Mouse (Mus musculus): Measurements from ENCODE around the gene Rasef.
"Not testable (repeated sequence)": the region's sequence is repeated elsewhere in the genome, so short reads cannot be mapped to it uniquely, and the experiment has no call there.

The Rasef gene

GRCm38 (mm10) chr4:73790260-73791185 is at the start of gene Rasef:
TSS of gene Rasef (minus strand) at chr4:73790994.
- peak; percentile 24 to 31 for DNase-seq

GRCm38 (mm10) chr4:73826587-73826986 is 35.8 kb upstream of the Rasef start:
- DNase-seq = no peak

GRCm38 (mm10) chr4:73791186-73791540 is 369 bp upstream of the Rasef start:
- DNase-seq = no peak

DNA sequence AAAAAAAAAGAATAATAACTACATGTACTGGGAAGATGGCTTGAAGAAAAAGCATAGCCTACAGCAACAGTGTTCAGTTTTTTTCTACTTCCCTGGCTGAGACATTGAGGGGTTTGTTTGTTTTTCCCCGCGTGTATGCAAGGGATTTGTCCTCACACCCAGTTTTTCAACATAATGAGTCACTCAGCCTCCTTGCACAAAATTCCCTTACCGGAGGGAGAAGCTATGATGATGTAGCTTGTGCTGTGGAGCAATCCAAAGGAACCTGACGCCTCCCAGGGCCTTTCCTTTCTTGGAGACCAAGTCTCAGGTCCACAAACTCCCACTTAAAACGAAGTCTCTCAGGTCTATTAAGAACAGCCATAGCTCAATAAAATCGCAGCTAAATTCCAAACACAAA is 1.3 kb downstream of the Rasef start:
- no peak for DNase-seq

DNA sequence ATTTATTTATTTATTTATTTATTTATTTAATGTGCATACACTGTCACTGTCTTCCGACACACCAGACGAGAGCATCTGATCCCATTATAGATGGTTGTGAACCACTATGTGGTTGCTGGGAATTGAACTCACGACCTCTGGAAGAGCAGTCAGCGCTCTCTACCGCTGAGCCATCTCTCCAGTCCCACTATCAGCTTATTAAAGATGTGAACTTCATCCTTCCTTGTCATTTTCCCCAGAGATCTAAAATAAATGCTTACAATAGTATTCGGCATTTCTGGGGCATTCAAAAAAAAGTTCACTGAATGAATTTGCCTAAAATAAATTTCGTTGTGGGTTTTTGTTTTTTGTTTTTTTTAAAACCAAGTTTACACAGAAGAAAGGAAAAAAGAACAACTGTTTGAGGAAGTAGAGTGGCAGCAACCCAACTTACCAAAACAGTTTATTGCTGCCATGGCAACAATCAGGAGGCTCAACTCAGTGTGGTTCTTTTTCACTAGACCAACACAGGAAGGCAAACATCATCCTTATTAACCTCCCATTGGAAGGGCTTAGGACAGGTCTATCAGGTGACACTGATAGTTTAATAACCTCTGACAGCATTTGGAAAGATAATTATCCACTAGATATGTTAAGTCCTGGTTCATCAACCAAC is 2.6 kb downstream of the Rasef start:
- no peak for DNase-seq

- no peak for DNase-seq
These were observed 6.6 kb downstream of the Rasef start for GRCm38 (mm10) chr4:73784147-73784546.

DNA sequence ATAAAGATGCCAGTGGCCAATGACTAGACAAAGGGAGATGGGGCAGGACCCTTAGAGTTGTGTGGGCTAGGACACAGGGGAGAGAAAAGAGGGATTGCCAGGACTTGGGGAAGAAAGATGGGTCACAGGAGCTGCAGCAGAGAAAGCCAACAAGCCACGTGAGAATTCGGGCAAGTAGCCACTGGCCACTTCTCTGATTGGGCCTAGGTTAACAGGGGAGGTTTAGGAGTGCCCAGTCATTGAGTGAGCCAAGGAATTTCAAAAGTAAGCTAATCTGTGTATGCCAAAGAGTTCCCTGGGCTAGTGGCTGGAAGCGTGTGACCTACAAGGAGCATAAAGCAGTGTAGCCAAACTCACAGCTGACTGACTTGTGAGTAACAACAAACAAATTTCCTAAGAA is 9.7 kb downstream of the Rasef start:
- DNase-seq = no peak

GRCm38 (mm10) chr4:73775266-73775665 is 15.5 kb downstream of the Rasef start:
- no peak for DNase-seq

- no peak for DNase-seq
These were observed 16.7 kb downstream of the Rasef start for GRCm38 (mm10) chr4:73773831-73774810.

DNA sequence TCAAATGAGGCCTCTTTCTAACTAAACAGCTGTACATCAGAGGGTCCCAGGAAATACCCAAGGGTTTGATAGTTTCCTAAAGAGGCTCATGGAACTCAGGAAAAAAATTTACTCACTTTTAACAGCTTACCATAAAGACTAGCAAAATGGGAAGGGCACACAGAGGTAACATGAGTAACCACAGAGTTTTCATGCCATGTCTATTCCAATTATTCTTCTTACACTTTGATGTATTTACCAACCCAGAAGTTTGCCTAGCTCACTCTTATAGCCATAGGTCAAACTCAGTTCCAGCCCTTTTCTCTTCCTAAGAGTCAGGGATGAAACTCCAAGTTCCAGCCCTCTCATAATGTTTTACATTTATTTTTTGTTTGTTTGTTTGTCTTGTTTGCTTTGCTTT is 18.8 kb downstream of the Rasef start:
- DNase-seq = no peak

GRCm38 (mm10) chr4:73770592-73770991 is 20.2 kb downstream of the Rasef start:
- no peak for DNase-seq

GRCm38 (mm10) chr4:73768156-73768555 is 22.6 kb downstream of the Rasef start:
- peak; percentile 63 to 75 for DNase-seq

GRCm38 (mm10) chr4:73748219-73748618 is 42.6 kb downstream of the Rasef start:
- DNase-seq = no peak

DNA sequence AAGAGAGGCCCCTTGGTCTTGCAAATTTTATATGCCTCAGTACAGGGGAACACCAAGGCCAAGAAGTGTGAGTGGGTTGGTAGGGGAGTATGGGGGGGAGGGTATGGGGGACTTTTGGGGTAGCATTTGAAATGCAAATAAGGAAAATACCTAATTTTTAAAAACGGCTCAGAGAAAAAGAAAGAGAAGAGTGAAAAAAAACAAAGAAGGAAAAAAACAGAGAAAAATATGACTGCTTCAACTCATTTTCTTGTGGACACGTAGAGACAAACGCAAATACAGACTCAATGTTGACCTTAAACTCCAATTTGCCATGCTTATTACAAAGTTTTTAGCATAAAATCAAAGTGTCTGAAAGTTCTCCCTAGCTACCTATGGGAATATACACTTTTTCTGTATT is 51.4 kb downstream of the Rasef start:
- no peak for DNase-seq

GRCm38 (mm10) chr4:73719819-73720218 is 71.0 kb downstream of the Rasef start:
- DNase-seq = no peak

DNA sequence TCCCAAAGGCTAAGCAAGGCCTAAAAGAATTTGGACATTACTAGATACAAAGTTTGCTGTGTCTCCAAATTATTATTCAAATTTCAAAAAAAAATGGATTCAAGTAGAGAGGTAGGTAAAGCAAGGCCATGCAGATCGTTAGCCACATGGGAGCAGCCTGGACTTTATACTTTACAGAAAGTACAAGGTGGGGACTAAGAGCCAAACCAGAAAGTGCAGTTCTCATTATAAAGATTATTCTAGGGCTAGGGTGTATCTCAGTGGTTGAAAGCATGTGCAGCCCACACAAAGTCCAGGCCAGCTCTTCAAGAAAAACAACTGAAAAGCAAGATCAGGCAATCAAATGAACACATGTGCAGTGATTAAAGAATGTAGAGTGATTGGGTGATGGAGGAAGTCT is 72.0 kb downstream of the Rasef start:
- no peak for DNase-seq

- DNase-seq = not testable (repeated sequence)
These were observed 107.6 kb downstream of the Rasef start, which contains the start of gene Gm428 for GRCm38 (mm10) chr4:73683216-73683615. TSS of gene Gm428 (plus strand) at chr4:73683516.

DNA sequence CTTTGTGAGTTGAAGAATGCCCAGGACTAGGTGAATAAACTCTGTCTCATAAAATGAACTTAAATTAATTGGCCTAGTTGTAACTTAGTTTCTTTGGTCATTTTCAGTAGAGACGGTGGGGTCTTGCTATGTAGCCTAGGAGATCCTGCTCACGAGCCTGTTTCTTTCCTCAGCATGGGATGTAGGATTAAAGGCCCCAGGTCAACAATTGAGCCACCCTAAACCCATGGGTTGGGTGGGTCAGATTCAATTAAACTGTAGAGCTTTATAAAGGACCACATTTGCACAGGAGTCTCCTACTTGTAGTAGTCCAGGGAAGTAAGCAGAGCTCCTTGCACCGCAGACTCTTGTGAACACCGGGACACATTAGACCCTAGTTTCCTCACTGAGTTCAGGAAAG is 122.7 kb downstream of the Rasef start, which contains the start of gene Gm11239:
Gene Gm11239, plus strand, starts transcription at position 301 of the 400 bp plus-strand sequence.
- not testable (repeated sequence) for DNase-seq
